Mouse (Mus musculus) brain, embryonic 18.5 days (tissue): ENCODE data around the gene 9030612E09Rik.
A peak's percentile ranks its signal among the peaks of the same experiment; 100 is the strongest.

Experiments used
- DNase-seq: peaks from one replicate; pipeline ENCODE4 v3.0.0-alpha.2; 2012; ENCODE audit warnings: low read depth, low spot score

The 9030612E09Rik gene

DNA sequence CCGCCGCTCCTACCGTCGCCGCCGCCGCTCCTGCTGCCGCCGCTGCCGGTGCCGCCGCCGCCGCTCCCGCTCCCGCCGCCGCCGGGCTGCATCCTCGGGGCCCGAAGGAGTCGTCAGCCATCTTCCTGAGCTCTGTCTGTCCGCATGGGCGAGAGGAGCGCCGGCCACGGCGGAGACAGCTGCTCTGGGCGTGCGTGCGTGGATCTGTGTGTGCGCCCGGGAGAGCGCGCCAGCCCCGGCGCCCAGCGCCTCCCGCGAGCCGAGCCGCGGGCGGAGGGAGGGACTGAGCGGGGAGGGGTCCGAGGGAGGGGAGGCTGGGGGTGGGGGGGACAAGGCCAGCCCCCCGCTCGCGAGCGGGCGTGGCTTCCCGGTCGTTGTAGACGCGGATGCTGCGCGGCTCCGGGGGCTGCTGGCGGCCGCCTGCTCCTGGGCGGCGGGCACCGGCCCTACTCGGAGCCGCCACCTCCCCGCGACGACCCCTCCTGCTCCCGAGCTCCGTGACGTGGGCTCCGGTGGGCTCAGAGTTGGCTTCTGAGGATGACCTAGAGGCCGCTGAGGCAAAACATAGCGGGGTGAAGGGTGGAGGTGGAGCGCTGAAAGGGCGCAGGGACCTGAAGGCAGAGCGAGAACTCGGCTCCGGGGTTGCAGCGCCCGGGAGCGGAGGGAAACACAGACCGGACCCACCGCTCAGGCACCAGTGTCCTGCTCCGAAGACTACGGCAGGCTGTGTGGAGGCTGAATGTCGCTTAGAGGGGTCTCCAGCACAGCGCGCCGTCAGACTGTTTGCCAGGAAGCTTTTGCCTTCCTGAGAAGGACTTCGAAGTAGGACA lies at the start of gene 9030612E09Rik, which contains the start of gene Sobp:
Gene 9030612E09Rik (plus strand): TSS at position 379 of the 830 bp plus-strand sequence.
Gene Sobp (minus strand): TSS at position 205 of the 830 bp plus-strand sequence.
- peak; percentile 76 for DNase-seq

DNA sequence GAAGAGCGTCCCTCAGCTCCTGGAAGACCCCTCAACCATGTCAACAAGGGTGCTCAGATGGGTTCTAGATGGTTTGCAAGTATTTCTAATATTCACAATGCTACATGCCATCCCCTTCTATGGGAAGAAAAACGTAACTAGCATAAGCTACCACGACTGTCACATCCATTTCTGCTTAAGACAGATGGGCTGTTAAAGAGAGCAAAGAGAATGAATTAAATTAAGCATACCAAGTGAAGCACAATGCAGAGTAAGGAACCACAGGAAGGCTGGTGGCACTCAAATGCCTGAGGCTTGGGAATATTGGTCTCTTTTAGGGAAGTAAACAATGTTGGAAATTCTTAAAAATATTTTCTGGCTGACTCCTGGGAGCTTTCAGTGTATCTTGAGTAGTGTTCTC lies 45.8 kb upstream of the 9030612E09Rik start:
- no peak for DNase-seq

DNA sequence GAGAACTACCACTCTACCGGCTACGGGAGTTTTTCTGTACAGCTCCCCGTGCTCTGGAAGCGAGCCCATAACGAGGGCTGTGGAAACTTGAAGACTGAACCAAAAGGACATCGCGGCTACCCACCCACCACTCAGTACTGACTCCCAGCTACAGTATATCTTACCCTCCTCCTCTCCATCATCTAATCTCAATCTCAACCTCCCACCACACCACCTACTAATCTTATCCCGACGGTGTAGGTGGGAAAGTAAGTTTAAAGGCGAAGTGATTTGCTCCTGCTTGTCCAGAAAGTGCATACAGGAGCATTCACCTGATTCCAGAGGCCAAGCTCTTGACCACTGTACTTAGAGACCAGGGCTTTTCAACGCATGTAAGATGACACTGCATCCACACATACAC lies 40.5 kb upstream of the 9030612E09Rik start:
- DNase-seq, result no peak

DNA sequence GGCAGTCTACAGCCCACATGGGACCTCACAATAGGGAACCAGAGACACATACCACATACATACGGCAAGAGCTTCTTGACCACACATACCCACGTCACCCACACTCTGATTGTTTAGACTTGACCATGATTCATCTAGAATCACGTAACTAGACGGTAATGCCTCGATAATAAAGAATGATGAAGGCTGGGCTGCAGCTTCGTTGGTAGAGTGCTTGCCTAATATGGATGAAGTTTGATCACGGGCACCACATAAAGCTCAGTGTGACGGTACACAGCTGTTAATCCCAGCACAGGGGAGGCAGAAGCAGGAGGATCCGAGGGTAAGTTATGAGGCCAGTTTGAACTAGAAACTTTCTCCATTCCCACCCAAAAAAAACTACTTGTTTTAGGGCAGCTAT lies 31.3 kb upstream of the 9030612E09Rik start:
- DNase-seq, result no peak

DNA sequence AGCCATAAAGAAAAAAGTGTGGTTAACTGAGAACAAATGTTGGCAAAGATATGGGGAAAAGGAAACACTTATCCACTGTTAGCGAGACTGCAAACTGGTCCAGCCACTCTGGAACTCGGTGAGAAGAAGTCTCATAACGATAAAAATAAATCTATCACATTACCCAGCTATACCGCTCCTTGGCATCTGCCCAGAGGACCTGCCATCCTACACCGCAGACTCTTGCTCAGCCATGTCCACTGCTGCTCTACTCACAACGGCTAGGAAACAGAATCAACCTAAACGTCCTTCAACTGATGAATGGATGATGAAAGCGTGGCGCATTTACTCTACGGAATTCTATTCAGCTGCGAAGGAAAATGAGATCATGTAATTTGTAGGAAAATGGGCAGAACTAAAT lies 26.0 kb upstream of the 9030612E09Rik start:
- no peak for DNase-seq

DNA sequence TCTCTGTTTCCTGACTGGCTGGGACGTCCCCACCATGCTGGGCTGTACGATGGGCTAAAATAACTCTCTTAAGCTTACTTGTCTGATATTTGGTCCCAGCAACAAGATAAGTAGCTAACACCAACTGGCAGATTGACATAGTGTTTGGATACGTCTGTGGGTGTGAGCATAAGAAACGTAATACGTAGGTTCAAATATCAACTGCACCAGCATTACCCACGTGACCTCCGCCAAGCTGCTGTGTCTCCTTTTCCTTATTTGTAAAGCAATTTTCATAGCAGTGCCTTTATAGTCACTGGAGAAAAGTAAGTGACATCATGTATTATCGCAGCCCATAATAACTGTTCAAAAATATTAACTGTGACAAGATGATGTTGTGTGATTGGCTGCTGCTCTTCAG lies 21.9 kb upstream of the 9030612E09Rik start:
- DNase-seq, result no peak

DNA sequence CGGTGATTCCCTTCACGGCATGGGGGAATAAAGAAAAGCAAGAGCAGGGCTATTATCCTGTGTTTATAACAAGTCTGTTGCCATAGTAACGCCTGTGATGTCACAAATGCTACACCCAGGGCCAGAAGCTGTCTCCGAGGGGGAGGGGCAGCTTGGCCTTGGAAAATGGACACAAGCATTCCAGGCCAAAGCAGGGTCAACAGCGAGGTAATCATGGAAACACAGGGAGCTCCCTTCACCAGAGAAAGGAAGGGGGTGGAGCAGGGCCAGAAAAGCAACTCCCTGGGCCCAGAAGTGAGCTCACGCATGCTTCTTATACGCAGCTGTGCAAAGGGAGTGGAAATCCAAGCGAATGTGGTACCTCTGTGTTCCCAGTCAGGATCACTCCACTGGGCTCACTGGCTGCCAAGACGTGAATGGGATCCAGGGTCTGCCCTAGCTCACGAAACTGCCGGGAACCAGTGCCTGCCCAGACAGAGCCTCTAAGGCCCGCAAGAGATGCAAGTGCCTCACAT lies 19.4 kb upstream of the 9030612E09Rik start:
- no peak for DNase-seq

DNA sequence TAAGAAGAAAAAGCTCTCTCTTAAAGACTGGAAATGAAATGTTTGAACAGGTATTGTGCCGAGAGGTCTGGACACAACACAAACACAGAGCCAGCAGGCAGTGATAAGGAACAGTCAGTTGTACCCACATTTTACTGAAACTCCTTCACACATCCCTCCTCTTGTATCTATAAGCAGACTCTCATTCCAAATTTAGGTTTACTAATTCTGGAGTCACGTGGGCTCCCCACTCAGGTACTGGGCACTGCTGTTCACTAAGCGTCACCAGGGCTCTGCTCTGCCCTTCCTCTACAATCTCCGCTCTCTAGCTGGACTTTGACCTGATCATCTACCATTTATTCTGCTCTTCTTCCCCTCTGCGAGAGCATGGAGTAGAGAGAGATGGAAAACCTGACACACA lies 15.6 kb upstream of the 9030612E09Rik start:
- no peak for DNase-seq

DNA sequence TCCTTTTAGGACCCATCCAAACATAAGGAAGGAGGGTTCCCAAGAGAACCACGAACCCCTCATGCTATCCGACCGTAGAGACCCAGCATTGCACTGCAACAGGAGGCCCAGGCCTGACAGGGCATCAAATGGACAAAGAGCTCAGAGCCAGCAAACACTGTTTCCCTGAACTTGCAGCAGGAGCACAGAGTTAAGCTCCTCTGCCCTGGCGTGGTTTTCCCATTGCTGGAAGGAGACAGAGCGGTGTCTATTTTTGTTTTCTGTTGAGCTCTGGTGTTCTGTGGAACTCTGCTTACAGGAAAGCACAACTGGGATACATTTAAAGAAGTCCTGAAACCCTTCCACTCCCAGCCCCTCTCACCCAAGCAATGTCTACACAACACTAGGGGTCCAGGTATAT lies 15.2 kb upstream of the 9030612E09Rik start:
- no peak for DNase-seq

DNA sequence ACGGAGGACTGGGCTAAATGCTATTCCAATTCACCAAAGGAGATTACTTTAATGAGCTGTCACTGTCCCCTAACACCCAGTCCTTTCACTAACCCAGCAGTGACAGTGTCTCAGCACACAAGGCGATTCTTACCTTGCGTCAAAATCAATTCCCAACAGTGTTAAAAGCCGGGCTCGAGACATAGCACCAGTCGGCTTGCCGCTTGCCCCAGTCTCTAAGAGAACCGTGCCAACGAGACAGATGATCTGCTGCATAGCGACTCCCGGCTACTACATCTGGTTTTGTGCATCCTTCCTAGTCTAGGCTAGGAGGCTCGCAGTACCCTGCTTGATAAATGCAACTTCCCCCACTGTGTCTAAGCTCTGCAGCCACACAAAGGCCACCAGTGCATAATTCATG lies 12.2 kb upstream of the 9030612E09Rik start:
- no peak for DNase-seq

DNA sequence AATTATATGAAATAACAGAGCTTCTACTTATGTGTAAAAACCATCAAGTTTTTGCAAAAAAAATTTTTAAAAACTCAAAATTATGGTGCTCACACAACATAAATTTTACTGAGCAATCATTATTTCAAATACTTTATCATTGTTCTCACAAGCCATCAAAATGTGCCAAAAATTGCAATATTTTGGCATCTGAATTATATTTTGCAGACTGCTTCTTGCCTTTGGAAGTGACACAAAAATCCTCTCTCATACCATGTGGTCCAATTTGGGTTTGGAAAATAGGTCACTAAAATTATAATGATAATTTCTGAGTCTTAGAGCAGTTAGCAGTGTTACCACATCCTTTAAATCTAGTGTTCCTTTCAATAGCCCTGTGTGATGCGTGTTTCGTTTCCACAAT lies 10.1 kb upstream of the 9030612E09Rik start:
- DNase-seq, result no peak

DNA sequence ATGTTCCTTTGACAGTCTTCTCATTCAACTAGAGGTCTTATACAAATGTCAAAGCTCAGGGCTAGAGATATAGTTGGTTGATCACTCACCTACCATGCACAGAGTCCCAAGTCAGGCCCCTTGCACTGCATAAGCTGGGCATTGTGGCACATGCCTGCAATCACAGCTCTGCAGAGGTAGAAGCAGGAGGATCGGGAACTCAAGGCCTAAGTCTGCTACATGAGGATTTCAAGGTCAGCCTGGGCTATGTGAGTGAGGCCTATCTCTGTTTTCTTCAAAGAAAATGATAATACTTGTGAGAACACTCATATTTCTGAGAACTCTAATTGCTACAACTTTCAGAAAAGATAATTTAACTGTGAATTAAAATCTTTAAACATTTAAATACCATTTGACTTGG lies 8.4 kb upstream of the 9030612E09Rik start:
- no peak for DNase-seq

DNA sequence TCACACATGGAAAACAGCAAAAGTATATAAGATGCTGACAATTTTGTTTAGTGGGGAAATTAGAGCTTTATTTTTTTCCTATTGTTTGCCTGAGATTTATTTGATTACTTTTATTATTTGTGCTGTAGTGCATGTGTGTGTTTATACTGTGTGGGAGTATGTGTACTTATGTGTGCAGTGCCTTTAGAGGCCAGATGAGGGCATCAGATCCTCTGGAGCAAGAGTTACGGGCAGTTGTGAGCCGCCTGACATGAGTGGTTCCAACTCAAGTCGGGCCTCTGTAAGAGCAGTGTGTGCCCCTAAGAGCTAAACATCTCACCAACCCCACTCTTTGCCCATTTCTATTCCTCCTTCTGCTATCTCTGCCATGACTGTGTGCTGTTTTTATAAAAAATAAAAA lies 7.7 kb upstream of the 9030612E09Rik start:
- DNase-seq, result no peak

DNA sequence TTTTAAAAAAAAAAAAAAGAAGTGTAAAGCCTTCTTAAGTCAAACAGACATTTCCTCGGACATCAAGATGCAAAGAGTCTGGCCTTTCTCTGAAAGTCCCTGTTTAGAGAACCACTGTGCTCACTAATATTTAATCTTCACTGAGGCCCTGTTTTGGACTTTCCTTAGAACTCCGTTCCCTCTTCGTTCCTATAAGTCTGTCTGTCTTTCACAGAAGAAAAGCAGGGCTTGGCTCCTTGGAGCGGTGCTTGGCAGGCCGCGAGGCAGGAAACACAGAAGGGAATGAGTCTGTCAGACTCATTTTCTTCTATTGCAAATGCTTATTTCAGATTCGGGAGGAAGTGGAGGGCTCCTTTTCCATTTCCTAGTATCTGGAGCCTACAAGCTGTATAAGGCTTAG lies 5.7 kb upstream of the 9030612E09Rik start:
- DNase-seq, result no peak

DNA sequence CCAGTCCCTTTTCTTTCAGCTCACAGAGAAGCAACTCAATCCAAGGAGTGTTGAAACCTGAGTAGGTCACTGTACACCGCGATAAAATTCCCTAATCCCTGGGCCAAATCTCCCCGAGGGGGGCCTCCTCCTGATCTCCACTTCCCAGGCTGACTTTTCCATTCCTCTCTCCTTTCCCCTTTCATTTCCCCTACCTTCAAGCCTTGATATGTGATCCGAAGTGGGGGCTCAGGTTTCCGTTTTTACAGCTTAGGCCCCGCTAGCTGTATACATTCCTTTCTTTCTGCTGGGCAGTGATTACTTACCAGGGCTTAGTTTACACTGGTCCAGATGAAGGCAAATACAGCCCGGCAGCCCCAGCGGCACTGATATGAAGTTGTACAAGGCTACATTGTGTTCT lies 3.4 kb upstream of the 9030612E09Rik start:
- DNase-seq, result no peak

DNA sequence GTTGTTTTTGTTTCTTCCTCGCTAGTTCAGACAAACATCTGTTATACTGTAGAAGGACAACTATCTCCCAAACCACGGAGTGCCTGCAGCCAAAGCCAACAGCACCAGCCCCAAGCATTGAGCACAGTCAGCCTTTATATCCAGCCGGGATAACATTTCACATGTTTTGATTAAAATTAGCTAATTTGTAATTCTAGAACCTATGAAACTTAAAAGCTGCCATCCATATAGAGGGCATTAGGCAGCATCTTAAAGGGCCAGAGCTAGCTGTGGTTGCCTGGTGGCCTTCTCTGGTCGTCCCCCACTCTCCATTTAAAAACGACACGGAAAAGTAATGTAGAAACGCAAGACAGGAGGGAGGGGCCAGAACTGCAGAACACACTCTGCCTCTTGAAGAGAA lies 2.4 kb upstream of the 9030612E09Rik start:
- no peak for DNase-seq

DNA sequence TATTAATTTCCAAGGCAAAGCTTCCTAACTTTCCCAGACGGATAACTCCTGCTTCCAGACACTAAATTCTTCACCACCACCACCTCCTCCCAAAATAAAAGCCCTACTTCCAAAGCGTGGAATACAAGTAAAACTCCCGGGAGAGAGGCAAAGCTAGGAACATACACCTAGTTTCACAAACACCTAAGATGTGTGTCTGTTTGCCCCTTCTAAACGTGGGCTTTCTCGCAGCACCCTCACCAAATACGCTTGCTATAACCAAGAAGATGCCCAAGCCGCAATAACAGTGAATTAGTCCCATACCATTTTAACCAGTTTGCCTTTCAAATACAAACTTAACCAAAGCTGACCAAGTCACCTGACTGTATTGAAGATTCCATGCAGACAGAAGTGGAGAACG lies 1.9 kb upstream of the 9030612E09Rik start:
- no peak for DNase-seq

DNA sequence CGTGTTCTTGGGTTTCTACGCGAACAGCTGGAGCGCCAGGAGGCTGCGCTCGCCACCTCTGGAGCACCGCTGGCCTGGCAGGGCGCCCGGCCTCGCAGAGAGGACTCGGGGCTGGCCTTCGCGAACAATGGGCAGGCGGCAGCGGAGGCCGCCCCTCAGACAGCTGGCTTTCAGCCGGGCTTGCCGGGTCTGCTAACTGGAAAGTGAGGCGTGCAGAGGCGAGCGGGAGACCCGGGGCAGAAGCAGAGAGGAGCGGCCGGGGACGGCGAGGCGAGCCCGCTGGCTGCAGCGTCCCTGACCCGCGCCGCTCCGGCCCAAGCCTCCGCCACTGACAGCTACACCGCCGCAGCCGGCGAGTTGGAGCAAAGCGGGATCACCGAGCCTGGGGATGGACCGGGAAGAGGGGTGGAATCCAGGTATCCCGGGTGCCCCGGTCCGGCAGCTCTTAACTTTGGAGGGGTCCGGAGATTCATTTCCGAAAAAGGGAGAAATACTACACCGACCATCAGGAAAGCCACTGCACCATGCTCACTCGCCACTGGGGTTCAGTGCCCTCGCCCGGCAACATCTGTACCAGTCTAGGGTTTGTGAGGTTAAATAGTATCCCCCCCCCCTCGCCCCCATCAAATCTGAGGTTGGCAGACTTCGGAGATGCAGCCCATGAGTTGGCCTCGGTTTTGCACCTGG lies 1.2 kb upstream of the 9030612E09Rik start:
- no peak for DNase-seq

DNA sequence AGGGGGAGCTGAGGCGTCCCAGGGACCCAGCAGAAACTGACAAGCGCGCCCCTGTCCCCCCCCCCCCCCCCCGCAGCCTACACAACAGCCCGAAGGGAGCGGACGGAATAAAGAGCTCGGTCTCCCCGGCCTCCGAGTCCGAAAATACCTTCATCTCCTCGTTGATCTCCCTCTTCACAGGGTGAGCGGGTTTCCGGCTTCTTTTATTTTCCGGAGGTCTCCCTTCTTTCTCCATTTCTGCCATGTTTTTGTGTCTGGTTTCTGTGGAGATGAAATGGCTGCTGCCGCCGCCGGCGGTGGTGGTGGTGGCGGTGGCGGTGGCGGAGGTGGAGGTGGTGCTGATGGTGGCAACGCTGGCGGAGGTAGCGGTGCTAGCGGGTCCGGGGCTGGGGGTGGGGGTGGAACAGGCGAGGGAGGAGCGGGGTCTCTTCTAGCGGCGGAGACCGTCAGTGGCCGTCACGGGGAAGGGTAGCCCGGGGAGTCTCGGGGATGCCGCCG lies 627 bp upstream of the 9030612E09Rik start:
- no peak for DNase-seq

DNA sequence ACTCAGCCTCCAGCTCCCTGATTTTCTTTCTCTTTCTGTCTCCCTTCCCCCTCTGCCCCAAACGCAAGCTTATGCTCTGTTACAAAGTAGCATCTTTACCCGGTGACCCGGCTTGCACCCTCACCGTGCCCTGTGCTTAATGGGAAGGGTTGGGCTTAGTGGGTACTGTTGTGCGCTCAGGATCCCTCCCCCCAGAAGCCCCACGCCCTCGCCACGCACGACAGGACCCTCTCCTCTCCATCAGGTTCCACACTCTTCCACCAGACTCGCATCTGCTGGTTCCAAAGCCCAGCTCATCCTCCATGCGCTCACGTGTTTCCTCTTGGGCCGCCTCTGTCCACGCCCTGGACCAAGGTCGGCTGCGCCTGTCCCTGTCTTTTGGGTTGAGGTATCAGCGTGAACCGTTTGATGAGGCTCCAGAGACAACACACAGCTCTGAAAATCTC lies 675 bp downstream of the 9030612E09Rik start:
- no peak for DNase-seq

DNA sequence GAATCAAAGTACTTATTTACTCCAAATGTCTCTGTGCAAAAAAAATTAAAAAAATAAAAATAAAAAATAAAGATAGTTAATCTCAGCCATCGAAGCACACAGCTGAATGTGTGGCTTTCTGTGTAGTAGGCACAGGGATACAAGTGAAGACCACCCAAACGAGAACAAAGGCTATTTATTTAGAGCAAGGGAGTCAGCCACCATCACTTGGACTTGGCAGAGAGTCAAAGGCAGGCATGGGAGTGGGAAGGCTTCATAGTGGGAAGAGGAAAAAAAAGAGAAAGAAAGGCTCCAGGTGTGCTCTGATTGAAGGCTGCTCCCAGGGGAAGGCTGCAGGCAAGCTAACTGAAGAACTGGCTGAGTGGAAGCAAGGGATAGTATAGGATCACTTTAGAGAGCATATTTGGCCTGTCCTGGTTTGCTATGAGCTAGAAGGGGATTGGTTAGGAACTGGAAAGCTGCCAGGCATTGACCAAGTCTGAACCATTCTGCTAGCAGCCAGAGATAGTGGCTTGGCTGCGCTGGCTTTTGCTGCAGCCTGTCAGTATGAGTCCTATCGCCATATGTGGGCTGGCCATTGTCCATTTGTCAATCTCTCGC lies 5.9 kb downstream of the 9030612E09Rik start:
- no peak for DNase-seq

DNA sequence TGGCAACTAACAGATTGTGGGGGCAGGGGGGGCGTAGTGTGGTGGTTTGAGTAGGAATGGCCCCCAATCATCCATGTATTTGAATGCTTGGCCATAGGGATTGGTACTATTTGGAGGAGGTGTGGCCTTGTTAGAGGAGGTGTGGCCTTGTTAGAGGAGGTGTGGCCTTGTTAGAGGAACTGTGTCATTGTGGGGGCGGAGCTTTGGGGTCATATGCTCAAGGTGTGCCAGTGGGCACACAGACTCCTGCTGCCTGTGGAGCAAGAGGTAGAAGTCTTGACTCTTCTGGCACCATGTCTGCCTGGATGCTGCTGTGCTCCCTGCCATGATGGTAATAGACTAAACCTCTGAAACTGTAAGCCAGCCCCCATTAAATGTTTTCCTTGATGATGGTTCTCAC lies 25.7 kb downstream of the 9030612E09Rik start:
- DNase-seq, result no peak
